Mouse (Mus musculus) cortical plate, adult 2 months (tissue): ENCODE measurements around the gene Ccnt2. TPM values are rescaled to one million over a fixed set of nuclear protein-coding genes. Genes with fewer than 3 reads are reported as not detected.
A peak's percentile ranks its signal among the peaks of the same experiment; 100 is the strongest.
"Not testable (repeated sequence)": the region's sequence is repeated elsewhere in the genome, so short reads cannot be mapped to it uniquely, and the experiment has no call there.

Experiments used
- H3K27ac ChIP-seq: fragments of 200-500 bp; 2 replicates; pipeline ENCODE4 v1.5.1; 2012; ENCODE audit warnings: low read length, control low read depth, inconsistent platforms; ENCODE audit not compliant: insufficient read depth
- H3K4me1 ChIP-seq: fragments of 200-500 bp; 2 replicates; pipeline ENCODE4 v1.6.1; 2011; ENCODE audit warnings: low read length; ENCODE audit not compliant: control insufficient read depth, insufficient read depth
- H3K4me3 ChIP-seq: fragments of 200-500 bp; 2 replicates; pipeline ENCODE4 v1.5.1; 2011; ENCODE audit warnings: mild to moderate bottlenecking, low read length, control low read depth; ENCODE audit not compliant: insufficient read depth
- CTCF ChIP-seq: fragments of 200-500 bp; IDR thresholded peaks from 2 replicates; pipeline ENCODE4 v1.5.1; 2011; ENCODE audit warnings: mild to moderate bottlenecking, control low read depth, low read length; ENCODE audit not compliant: insufficient read depth; ENCODE audit errors: extremely low read depth
- POLR2A ChIP-seq: fragments of 200-500 bp; IDR thresholded peaks from 2 replicates; pipeline ENCODE4 v1.6.1; 2011; ENCODE audit warnings: mild to moderate bottlenecking, low read length, control low read depth; ENCODE audit not compliant: insufficient read depth; ENCODE audit errors: extremely low read depth
- polyA plus RNA-seq: library from polyadenylated mRNA; depleted of rRNA; stranded (reverse); fragments of >200 nt; gene quantifications from 2 replicates; pipeline ENCODE4 v1.2.3, GENCODE M21; 2012; rRNA removed

Gene Ccnt2
- polyA plus RNA-seq, result 53.4 and 54.3 TPM in 2 replicates

GRCm38 (mm10) chr1:127773803-127774500, at the start of gene Ccnt2:
TSS of gene Ccnt2 (plus strand) at chr1:127774164.
- peak within 1 kb of the TSS; percentile 91 for H3K27ac ChIP-seq
- peak within 1 kb of the TSS; percentile 93 for H3K4me3 ChIP-seq
- peak; percentile 83 for TF ChIP-seq POLR2A
- no peak for TF ChIP-seq CTCF
- peaks cover 2% of the 10 kb centered on the region; the same call in 1 of the 2 replicates for H3K4me1 ChIP-seq

- H3K4me3 ChIP-seq, result no peak within 1 kb of the TSS
- no peak within 1 kb of the TSS for H3K27ac ChIP-seq
- TF ChIP-seq CTCF, result no peak
- no peak for TF ChIP-seq POLR2A
- H3K4me1 ChIP-seq, result no peaks in the 10 kb centered on the region
Observed at GRCm38 (mm10) chr1:127729096-127729495, 44.9 kb upstream of the Ccnt2 start, which contains the start of gene Acmsd. TSS of gene Acmsd (plus strand) at chr1:127729413.

- Histone ChIP-seq H3K4me1 (no peaks in the 10 kb centered on the region), H3K4me3 (no peak overlapping the region), H3K27ac (no peak overlapping the region)
- TF ChIP-seq CTCF (no peak), POLR2A (no peak)
Observed at GRCm38 (mm10) chr1:127731086-127731485, 42.9 kb upstream of the Ccnt2 start.

GRCm38 (mm10) chr1:127732435-127732834, 41.5 kb upstream of the Ccnt2 start:
- H3K4me3 ChIP-seq, result no peak overlapping the region
- no peak for TF ChIP-seq CTCF
- no peak for TF ChIP-seq POLR2A
- H3K27ac ChIP-seq, result no peak overlapping the region
- H3K4me1 ChIP-seq, result no peaks in the 10 kb centered on the region

- no peaks in the 10 kb centered on the region for H3K4me1 ChIP-seq
- TF ChIP-seq CTCF (no peak), POLR2A (no peak)
Observed at GRCm38 (mm10) chr1:127732841-127733240, 41.1 kb upstream of the Ccnt2 start.

GRCm38 (mm10) chr1:127735356-127735755, 38.6 kb upstream of the Ccnt2 start:
- Histone ChIP-seq H3K27ac (no peak overlapping the region), H3K4me1 (no peaks in the 10 kb centered on the region), H3K4me3 (no peak overlapping the region)
- TF ChIP-seq CTCF (no peak), POLR2A (no peak)

More at GRCm38 (mm10) chr1:127732841-127733240, 41.1 kb upstream of the Ccnt2 start:
- Histone ChIP-seq H3K27ac (no peak overlapping the region), H3K4me3 (no peak overlapping the region)

GRCm38 (mm10) chr1:127750401-127751102, 23.4 kb upstream of the Ccnt2 start:
- H3K27ac ChIP-seq, result no peak overlapping the region
- no peak overlapping the region for H3K4me3 ChIP-seq
- TF ChIP-seq POLR2A (no peak), CTCF (no peak)
- H3K4me1 ChIP-seq, result no peaks in the 10 kb centered on the region

GRCm38 (mm10) chr1:127755806-127756205, 18.2 kb upstream of the Ccnt2 start:
- no peak overlapping the region for H3K4me3 ChIP-seq
- no peak overlapping the region for H3K27ac ChIP-seq
- TF ChIP-seq POLR2A, result no peak
- no peak for TF ChIP-seq CTCF
- H3K4me1 ChIP-seq, result no peaks in the 10 kb centered on the region

- Histone ChIP-seq H3K4me3 (no peak overlapping the region), H3K27ac (no peak overlapping the region), H3K4me1 (no peaks in the 10 kb centered on the region)
- TF ChIP-seq CTCF, result no peak
- no peak for TF ChIP-seq POLR2A
Observed at GRCm38 (mm10) chr1:127756331-127757163, 17.4 kb upstream of the Ccnt2 start.

GRCm38 (mm10) chr1:127757164-127757545, 16.8 kb upstream of the Ccnt2 start:
- H3K27ac ChIP-seq, H3K4me1 ChIP-seq, H3K4me3 ChIP-seq: not testable (repeated sequence)
